Mouse (Mus musculus) cerebellum, adult 9-10 months (tissue): ENCODE results near the gene Rfx3.

Source experiments
- DNase-seq: peaks from one replicate; pipeline ENCODE4 v3.0.0; 2022

Gene Rfx3

GRCm38 (mm10) chr19:27905172-27905571, 105.8 kb downstream of the Rfx3 start:
- DNase-seq, result no peak

GRCm38 (mm10) chr19:27904655-27905054, 106.3 kb downstream of the Rfx3 start:
- DNase-seq, result peak; percentile 68

GRCm38 (mm10) chr19:27904209-27904608, 106.8 kb downstream of the Rfx3 start:
- DNase-seq, result peak; percentile 22

GRCm38 (mm10) chr19:27902601-27903000, 108.4 kb downstream of the Rfx3 start:
- DNase-seq, result no peak

GRCm38 (mm10) chr19:27901693-27902092, 109.3 kb downstream of the Rfx3 start:
- no peak for DNase-seq

- no peak for DNase-seq
Measured at GRCm38 (mm10) chr19:27884520-27884919, 126.4 kb downstream of the Rfx3 start.

- no peak for DNase-seq
Measured at GRCm38 (mm10) chr19:27877429-27877828, 133.5 kb downstream of the Rfx3 start.

GRCm38 (mm10) chr19:27870794-27871193, 140.2 kb downstream of the Rfx3 start:
- no peak for DNase-seq

- DNase-seq, result no peak
Measured at GRCm38 (mm10) chr19:27859641-27860040, 151.3 kb downstream of the Rfx3 start.

- DNase-seq, result no peak
Measured at GRCm38 (mm10) chr19:27848946-27849345, 162.0 kb downstream of the Rfx3 start.

GRCm38 (mm10) chr19:27847055-27847454, 163.9 kb downstream of the Rfx3 start:
- DNase-seq, result no peak

- DNase-seq, result peak; percentile 20
Measured at GRCm38 (mm10) chr19:27838635-27839034, 172.3 kb downstream of the Rfx3 start.

- no peak for DNase-seq
Measured at GRCm38 (mm10) chr19:27838041-27838440, 172.9 kb downstream of the Rfx3 start.

- no peak for DNase-seq
Measured at GRCm38 (mm10) chr19:27832448-27832847, 178.5 kb downstream of the Rfx3 start.

GRCm38 (mm10) chr19:27828316-27828715, 182.7 kb downstream of the Rfx3 start:
- no peak for DNase-seq

GRCm38 (mm10) chr19:27817661-27818060, 193.3 kb downstream of the Rfx3 start:
- DNase-seq, result no peak

GRCm38 (mm10) chr19:27780030-27780429, 230.9 kb downstream of the Rfx3 start:
- DNase-seq, result peak; percentile 51

- DNase-seq, result no peak
Measured at GRCm38 (mm10) chr19:27770716-27771265, 240.2 kb downstream of the Rfx3 start.

GRCm38 (mm10) chr19:27768444-27768843, 242.5 kb downstream of the Rfx3 start:
- DNase-seq, result no peak

GRCm38 (mm10) chr19:27760309-27760708, 250.7 kb downstream of the Rfx3 start:
- DNase-seq, result no peak

- DNase-seq, result no peak
Measured at GRCm38 (mm10) chr19:27759347-27759746, 251.6 kb downstream of the Rfx3 start.

- no peak for DNase-seq
Measured at GRCm38 (mm10) chr19:27747301-27747700, 263.7 kb downstream of the Rfx3 start.

- DNase-seq, result no peak
Measured at GRCm38 (mm10) chr19:27738908-27739307, 272.1 kb downstream of the Rfx3 start.

GRCm38 (mm10) chr19:27736571-27736970, 274.4 kb downstream of the Rfx3 start:
- no peak for DNase-seq

GRCm38 (mm10) chr19:27718931-27719330, 292.0 kb downstream of the Rfx3 start:
- no peak for DNase-seq

- DNase-seq, result no peak
Measured at GRCm38 (mm10) chr19:27716274-27716673, 294.7 kb downstream of the Rfx3 start.
